Mouse (Mus musculus): ENCODE measurements at regions not wholly inside any gene's neighbourhood (a gene's known extent, or its start where the extent isn't known, plus 50 kb on each side); places are given as distances from the start of the nearest gene placed in this dataset.

- no peak for DNase-seq
Observed at GRCm38 (mm10) chr10:95032760-95033716, 88.4 kb upstream of the Plxnc1 start.

GRCm38 (mm10) chr10:95031371-95031770 is 86.7 kb upstream of the Plxnc1 start:
- no peak for DNase-seq

GRCm38 (mm10) chr10:95030801-95031200 is 86.2 kb upstream of the Plxnc1 start:
- DNase-seq = no peak

- no peak for DNase-seq
Observed at GRCm38 (mm10) chr10:95029554-95029953, 84.9 kb upstream of the Plxnc1 start.

- DNase-seq = no peak
Observed at GRCm38 (mm10) chr10:95025569-95026327, 81.1 kb upstream of the Plxnc1 start.

GRCm38 (mm10) chr10:95021209-95021608 is 76.6 kb upstream of the Plxnc1 start:
- no peak for DNase-seq

GRCm38 (mm10) chr10:95016896-95017295 is 72.3 kb upstream of the Plxnc1 start:
- no peak for DNase-seq

GRCm38 (mm10) chr10:95015298-95015951 is 70.8 kb upstream of the Plxnc1 start:
- no peak for DNase-seq

- no peak for DNase-seq
Observed at GRCm38 (mm10) chr10:95013946-95014345, 69.3 kb upstream of the Plxnc1 start.

GRCm38 (mm10) chr10:95013213-95013915 is 68.7 kb upstream of the Plxnc1 start:
- no peak for DNase-seq

- DNase-seq = no peak
Observed at GRCm38 (mm10) chr10:95010333-95010732, 65.7 kb upstream of the Plxnc1 start.

GRCm38 (mm10) chr10:95009081-95009480 is 64.4 kb upstream of the Plxnc1 start:
- DNase-seq = no peak

GRCm38 (mm10) chr10:95004065-95004763 is 59.6 kb upstream of the Plxnc1 start:
- no peak for DNase-seq

GRCm38 (mm10) chr10:95003621-95004020 is 59.0 kb upstream of the Plxnc1 start:
- no peak for DNase-seq

GRCm38 (mm10) chr10:95001650-95002049 is 57.0 kb upstream of the Plxnc1 start:
- DNase-seq = no peak

- DNase-seq = no peak
Observed at GRCm38 (mm10) chr10:94999716-95000115, 55.1 kb upstream of the Plxnc1 start.
